Mouse (Mus musculus): ENCODE data around the gene Ddc. TPM values are rescaled to one million over a fixed set of nuclear protein-coding genes. Genes with fewer than 3 reads are reported as not detected.

The Ddc gene
- polyA plus RNA-seq, 1 experiment: 0.48 TPM

DNA sequence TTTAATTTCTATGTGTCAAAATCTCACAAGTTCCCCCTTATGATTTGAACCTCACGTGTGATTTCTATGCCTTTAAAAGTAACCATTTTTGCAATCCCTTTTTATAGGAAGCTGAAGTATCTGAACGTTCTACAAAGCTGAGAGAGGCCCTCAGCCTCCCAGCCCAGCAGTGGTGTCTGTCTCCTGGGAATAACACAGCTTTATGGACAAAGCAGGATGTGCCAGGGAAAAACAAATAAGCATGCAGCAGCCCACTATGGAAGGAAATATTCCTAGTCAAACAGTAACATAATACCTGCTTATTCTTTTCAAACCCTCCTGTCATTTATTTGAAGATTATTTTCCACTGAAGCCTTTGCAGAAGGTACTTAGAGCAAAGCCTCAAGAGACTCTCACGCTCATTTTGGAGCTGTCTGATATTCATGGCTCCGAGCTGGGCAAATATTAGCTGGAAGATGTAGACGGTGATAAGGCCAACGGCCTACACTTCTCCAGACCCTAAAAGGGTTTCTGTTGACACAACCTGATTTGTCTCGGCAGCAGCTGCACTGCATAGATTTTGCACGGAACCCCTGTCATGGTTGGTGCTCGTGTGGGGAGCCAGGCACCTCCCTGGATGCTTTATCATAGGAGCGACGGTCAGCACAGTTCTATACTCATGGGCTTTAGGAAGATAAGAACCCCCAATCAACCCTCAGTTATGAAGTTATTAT lies 13.3 kb downstream of the Ddc start:
- Histone ChIP-seq H3K4me3 (ENCODE audit: insufficient read depth, poor library complexity, severe bottlenecking) (no peak overlapping the region), H3ac (ENCODE audit: control insufficient read depth, insufficient read length, low read depth) (no peak overlapping the region), H3K36me3 (ENCODE audit: control insufficient read depth, insufficient read depth) (no peaks in the 10 kb centered on the region), H3K27me3 (ENCODE audit: control insufficient read depth, insufficient read depth, insufficient read length) (no peaks in the 10 kb centered on the region), H3K79me3 (ENCODE audit: low read depth) (no peaks in the 10 kb centered on the region), H3K79me2 (ENCODE audit: control insufficient read depth, insufficient read depth) (no peaks in the 10 kb centered on the region)
- no peak for TF ChIP-seq USF1 (IDR thresholded peaks at IDR 0.05; ENCODE audit: low read depth)
- TF ChIP-seq FOSL1 (IDR thresholded peaks at IDR 0.05; ENCODE audit: insufficient read depth, low read length, poor library complexity, severe bottlenecking): no peak
- no peak for TF ChIP-seq MYOD1 (IDR thresholded peaks at IDR 0.05; ENCODE audit: control insufficient read depth, insufficient read length, low read depth)
- TF ChIP-seq MAX (IDR thresholded peaks at IDR 0.05): no peak
- TF ChIP-seq MYOG (IDR thresholded peaks at IDR 0.05; ENCODE audit: control insufficient read depth, extremely low read depth, insufficient read length): no peak
- no peak for TF ChIP-seq CEBPB (IDR thresholded peaks at IDR 0.05; ENCODE audit: low read depth)
- no peak for TF ChIP-seq CTCF (IDR thresholded peaks at IDR 0.05; ENCODE audit: control insufficient read depth, insufficient read depth, insufficient read length)

DNA sequence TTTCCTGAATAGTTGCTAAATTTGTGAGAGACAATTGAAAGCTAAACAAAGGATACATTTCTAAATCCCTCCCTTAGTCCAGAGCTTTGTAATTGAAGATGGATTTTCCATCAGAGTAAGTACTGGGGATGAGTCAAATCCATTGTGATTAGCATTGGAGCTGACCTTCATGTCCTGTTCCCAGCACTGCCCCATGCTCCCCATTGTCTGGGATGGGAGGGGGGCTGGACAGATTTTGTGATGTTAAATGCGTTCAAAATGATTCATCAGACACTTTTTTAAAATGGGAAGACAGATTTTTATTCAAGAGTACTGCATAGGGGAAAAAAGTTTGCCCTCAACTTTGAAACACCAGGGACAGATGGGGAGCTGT lies 16.2 kb downstream of the Ddc start:
- TF ChIP-seq MAX (IDR thresholded peaks at IDR 0.05) (no peak), MYOG (IDR thresholded peaks at IDR 0.05; ENCODE audit: control insufficient read depth, extremely low read depth, insufficient read length) (no peak), MYOD1 (IDR thresholded peaks at IDR 0.05; ENCODE audit: control insufficient read depth, insufficient read length, low read depth) (no peak), CEBPB (IDR thresholded peaks at IDR 0.05; ENCODE audit: low read depth) (no peak), CTCF (IDR thresholded peaks at IDR 0.05; ENCODE audit: control insufficient read depth, insufficient read depth, insufficient read length) (no peak), FOSL1 (IDR thresholded peaks at IDR 0.05; ENCODE audit: insufficient read depth, low read length, poor library complexity, severe bottlenecking) (no peak), USF1 (IDR thresholded peaks at IDR 0.05; ENCODE audit: low read depth) (no peak)
- Histone ChIP-seq H3K4me3 (ENCODE audit: insufficient read depth, poor library complexity, severe bottlenecking) (no peak overlapping the region), H3ac (ENCODE audit: control insufficient read depth, insufficient read length, low read depth) (no peak overlapping the region), H3K79me3 (ENCODE audit: low read depth) (no peaks in the 10 kb centered on the region), H3K79me2 (ENCODE audit: control insufficient read depth, insufficient read depth) (no peaks in the 10 kb centered on the region), H3K27me3 (ENCODE audit: control insufficient read depth, insufficient read depth, insufficient read length) (no peaks in the 10 kb centered on the region), H3K36me3 (ENCODE audit: control insufficient read depth, insufficient read depth) (no peaks in the 10 kb centered on the region)

DNA sequence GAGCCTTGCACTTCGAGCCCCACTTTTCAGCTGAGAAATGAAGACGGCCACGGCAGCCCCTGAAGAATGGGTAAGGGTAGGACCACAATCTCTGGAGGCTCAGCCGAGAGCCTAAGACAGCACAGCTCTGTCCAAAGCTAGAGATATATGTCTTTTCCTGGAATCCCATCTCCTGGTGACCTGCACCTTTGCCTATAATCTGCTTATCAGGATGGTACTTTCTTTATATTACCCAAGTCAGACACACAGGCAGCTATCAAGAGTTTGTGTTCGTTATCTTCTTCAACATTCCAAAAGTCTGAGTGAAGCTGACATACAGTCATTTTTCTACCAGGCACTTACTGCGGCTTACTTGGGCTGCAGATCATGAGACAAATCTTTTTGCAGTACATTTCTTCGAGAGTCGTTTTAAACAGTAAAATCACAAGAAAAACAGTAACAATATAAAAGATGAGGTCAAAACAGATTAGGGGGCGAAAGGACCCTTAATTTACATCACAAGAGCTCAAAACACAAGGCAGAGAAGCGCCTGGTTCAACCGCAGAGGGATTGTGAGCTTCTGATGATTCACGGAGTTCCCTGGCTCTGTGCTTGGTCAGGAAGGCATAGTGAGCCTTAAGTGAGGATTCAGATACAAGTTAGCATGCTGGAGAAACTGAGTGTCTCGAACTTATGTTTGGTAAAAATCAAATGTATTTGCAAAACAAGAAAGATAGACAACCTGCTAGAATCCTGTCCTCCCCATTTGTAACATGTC lies 16.7 kb downstream of the Ddc start:
- H3K79me2 ChIP-seq (ENCODE audit: control insufficient read depth, insufficient read depth): no peaks in the 10 kb centered on the region
- TF ChIP-seq FOSL1 (IDR thresholded peaks at IDR 0.05; ENCODE audit: insufficient read depth, low read length, poor library complexity, severe bottlenecking) (no peak), CTCF (IDR thresholded peaks at IDR 0.05; ENCODE audit: control insufficient read depth, insufficient read depth, insufficient read length) (no peak), USF1 (IDR thresholded peaks at IDR 0.05; ENCODE audit: low read depth) (no peak), MAX (IDR thresholded peaks at IDR 0.05) (no peak), MYOG (IDR thresholded peaks at IDR 0.05; ENCODE audit: control insufficient read depth, extremely low read depth, insufficient read length) (no peak), MYOD1 (IDR thresholded peaks at IDR 0.05; ENCODE audit: control insufficient read depth, insufficient read length, low read depth) (no peak), CEBPB (IDR thresholded peaks at IDR 0.05; ENCODE audit: low read depth) (no peak)
- no peaks in the 10 kb centered on the region for H3K79me3 ChIP-seq (ENCODE audit: low read depth)
- no peak overlapping the region for H3K4me3 ChIP-seq (ENCODE audit: insufficient read depth, poor library complexity, severe bottlenecking)
- H3K27me3 ChIP-seq (ENCODE audit: control insufficient read depth, insufficient read depth, insufficient read length): no peaks in the 10 kb centered on the region
- no peak overlapping the region for H3ac ChIP-seq (ENCODE audit: control insufficient read depth, insufficient read length, low read depth)
- no peaks in the 10 kb centered on the region for H3K36me3 ChIP-seq (ENCODE audit: control insufficient read depth, insufficient read depth)

DNA sequence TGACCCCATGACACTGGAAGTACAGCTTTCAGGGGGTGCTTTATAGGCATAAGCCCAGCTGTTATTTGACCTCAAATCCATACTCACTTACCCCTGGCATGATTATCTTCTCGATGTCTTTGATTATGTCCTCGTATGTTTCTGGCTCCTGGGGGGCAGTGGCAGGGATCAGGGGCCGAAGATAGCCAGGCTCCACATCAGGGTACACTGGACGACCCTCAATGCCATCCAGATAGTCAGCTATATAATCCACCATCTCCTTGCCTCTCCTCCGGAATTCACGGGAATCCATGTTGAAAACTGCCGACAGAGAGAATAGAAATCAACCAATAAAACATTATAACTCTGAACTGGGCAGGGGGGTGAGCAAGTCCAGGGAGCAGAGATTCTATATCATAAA lies 17.6 kb downstream of the Ddc start:
- no peaks in the 10 kb centered on the region for H3K36me3 ChIP-seq (ENCODE audit: control insufficient read depth, insufficient read depth)
- no peak overlapping the region for H3K4me3 ChIP-seq (ENCODE audit: insufficient read depth, poor library complexity, severe bottlenecking)
- H3K79me3 ChIP-seq (ENCODE audit: low read depth): no peaks in the 10 kb centered on the region
- TF ChIP-seq FOSL1 (IDR thresholded peaks at IDR 0.05; ENCODE audit: insufficient read depth, low read length, poor library complexity, severe bottlenecking) (no peak), MYOG (IDR thresholded peaks at IDR 0.05; ENCODE audit: control insufficient read depth, extremely low read depth, insufficient read length) (no peak), MAX (IDR thresholded peaks at IDR 0.05) (no peak), MYOD1 (IDR thresholded peaks at IDR 0.05; ENCODE audit: control insufficient read depth, insufficient read length, low read depth) (no peak), USF1 (IDR thresholded peaks at IDR 0.05; ENCODE audit: low read depth) (no peak), CTCF (IDR thresholded peaks at IDR 0.05; ENCODE audit: control insufficient read depth, insufficient read depth, insufficient read length) (no peak), CEBPB (IDR thresholded peaks at IDR 0.05; ENCODE audit: low read depth) (no peak)
- no peaks in the 10 kb centered on the region for H3K27me3 ChIP-seq (ENCODE audit: control insufficient read depth, insufficient read depth, insufficient read length)
- no peak overlapping the region for H3ac ChIP-seq (ENCODE audit: control insufficient read depth, insufficient read length, low read depth)
- H3K79me2 ChIP-seq (ENCODE audit: control insufficient read depth, insufficient read depth): no peaks in the 10 kb centered on the region

DNA sequence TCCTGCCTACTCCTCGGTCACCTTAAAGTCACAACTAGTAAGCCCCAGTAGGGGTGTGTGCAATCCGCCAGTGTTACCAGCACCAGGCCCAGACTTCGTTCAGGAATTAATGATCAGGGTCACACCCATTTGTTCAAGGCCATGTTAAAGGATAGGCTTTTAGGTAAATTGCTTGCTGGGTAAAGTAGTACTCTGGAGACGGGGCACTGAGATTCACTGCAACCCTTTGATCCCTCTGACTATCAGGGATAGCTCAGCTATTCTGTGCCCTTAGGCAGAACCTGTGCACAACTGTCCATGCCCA lies 18.3 kb downstream of the Ddc start:
- no peaks in the 10 kb centered on the region for H3K79me2 ChIP-seq (ENCODE audit: control insufficient read depth, insufficient read depth)
- no peaks in the 10 kb centered on the region for H3K79me3 ChIP-seq (ENCODE audit: low read depth)
- H3K36me3 ChIP-seq (ENCODE audit: control insufficient read depth, insufficient read depth): no peaks in the 10 kb centered on the region
- no peak overlapping the region for H3ac ChIP-seq (ENCODE audit: control insufficient read depth, insufficient read length, low read depth)
- TF ChIP-seq FOSL1 (IDR thresholded peaks at IDR 0.05; ENCODE audit: insufficient read depth, low read length, poor library complexity, severe bottlenecking): no peak
- TF ChIP-seq MAX (IDR thresholded peaks at IDR 0.05): no peak
- no peak for TF ChIP-seq MYOG (IDR thresholded peaks at IDR 0.05; ENCODE audit: control insufficient read depth, extremely low read depth, insufficient read length)
- no peak for TF ChIP-seq CTCF (IDR thresholded peaks at IDR 0.05; ENCODE audit: control insufficient read depth, insufficient read depth, insufficient read length)
- TF ChIP-seq CEBPB (IDR thresholded peaks at IDR 0.05; ENCODE audit: low read depth): no peak
- TF ChIP-seq USF1 (IDR thresholded peaks at IDR 0.05; ENCODE audit: low read depth): no peak
- no peak for TF ChIP-seq MYOD1 (IDR thresholded peaks at IDR 0.05; ENCODE audit: control insufficient read depth, insufficient read length, low read depth)
- H3K4me3 ChIP-seq (ENCODE audit: insufficient read depth, poor library complexity, severe bottlenecking): no peak overlapping the region
- H3K27me3 ChIP-seq (ENCODE audit: control insufficient read depth, insufficient read depth, insufficient read length): no peaks in the 10 kb centered on the region
